Mouse (Mus musculus) liver, embryonic 14.5 days (tissue): ENCODE data around the gene Ctrb1.

Source experiments
- CTCF ChIP-seq: IDR thresholded peaks from 2 replicates; pipeline ENCODE4 v1.5.1; 2016; ENCODE audit warnings: antibody characterized with exemption, low read depth, control low read depth
- EP300 ChIP-seq: IDR thresholded peaks from 2 replicates; pipeline ENCODE4 v1.6.1; 2016; ENCODE audit warnings: antibody characterized with exemption, low read depth

DNA sequence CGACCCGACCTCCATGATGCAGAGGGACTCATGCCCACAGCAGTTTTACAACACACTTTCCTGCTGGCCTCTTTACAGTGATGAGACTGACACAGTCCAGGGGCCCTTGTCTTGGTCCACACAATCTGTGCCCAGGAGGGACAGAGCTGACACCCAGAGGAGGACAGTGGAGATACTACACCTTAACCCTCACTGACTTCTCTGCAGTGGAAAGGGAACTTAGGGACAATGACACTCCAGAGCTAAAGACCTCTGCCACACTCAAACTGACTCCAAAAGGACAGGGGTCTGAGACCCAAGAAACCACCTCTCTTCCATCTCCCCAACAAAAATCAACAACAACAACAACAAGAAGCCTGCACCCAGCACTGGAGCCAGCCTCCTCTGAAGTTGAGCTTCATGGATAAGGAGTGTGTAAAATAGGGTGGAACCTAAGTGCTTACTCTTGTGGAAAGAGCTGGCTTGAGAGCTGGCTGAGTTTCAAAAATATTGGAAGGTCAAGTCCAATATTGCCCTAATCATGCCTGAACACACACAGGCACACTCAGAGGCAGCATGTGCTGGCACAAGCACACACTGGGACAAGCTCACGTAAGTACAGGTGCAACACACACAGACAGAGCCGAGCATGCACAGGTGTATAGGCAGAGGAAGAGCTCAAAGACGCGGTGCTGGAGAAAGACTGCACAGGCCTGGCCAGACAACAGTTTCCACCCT is 43.6 kb upstream of the Ctrb1 start:
- no peak for TF ChIP-seq CTCF
- TF ChIP-seq EP300, result no peak
